Mouse (Mus musculus) liver, postnatal 0 days (tissue): ENCODE data around the gene Rbfox3. TPM values are rescaled to one million over a fixed set of nuclear protein-coding genes. Genes with fewer than 3 reads are reported as not detected.

Experiments
- ATAC-seq: fragments of 200-750 bp; cut with Nextera tagmentation; 2 replicates; pipeline ENCODE4 v1.8.0; 2017; ENCODE audit warnings: mild to moderate bottlenecking, moderate library complexity
- DNase-seq: peaks from one replicate; pipeline ENCODE4 v3.0.0-alpha.2; 2016
- H3K27ac ChIP-seq: fragments of 300-500 bp; sonication (generic); 2 replicates; pipeline ENCODE4 v1.5.1; 2014; ENCODE audit warnings: antibody characterized with exemption, moderate library complexity, mild to moderate bottlenecking, low read depth
- H3K27me3 ChIP-seq: fragments of 300-500 bp; sonication (generic); 2 replicates; pipeline ENCODE4 v1.6.1; 2014; ENCODE audit warnings: low read length, control low read depth, mixed read lengths; ENCODE audit not compliant: insufficient read depth
- H3K36me3 ChIP-seq: fragments of 300-500 bp; sonication (generic); replicated peaks from 2 replicates; pipeline ENCODE4 v1.6.1; 2014; ENCODE audit warnings: mild to moderate bottlenecking, control low read depth, low read length, moderate library complexity, mixed read lengths; ENCODE audit not compliant: insufficient read depth
- H3K4me1 ChIP-seq: fragments of 300-500 bp; sonication (generic); 2 replicates; pipeline ENCODE4 v1.6.1; 2014; ENCODE audit warnings: antibody characterized with exemption, mild to moderate bottlenecking, control low read depth; ENCODE audit not compliant: insufficient read depth
- H3K4me2 ChIP-seq: fragments of 300-500 bp; sonication (generic); 2 replicates; pipeline ENCODE4 v1.6.1; 2014; ENCODE audit warnings: low read depth, mild to moderate bottlenecking, low read length, moderate library complexity, mixed read lengths
- H3K4me3 ChIP-seq: fragments of 300-500 bp; sonication (generic); 2 replicates; pipeline ENCODE4 v1.5.1; 2014; ENCODE audit warnings: low read depth, low read length
- H3K9ac ChIP-seq: fragments of 300-500 bp; sonication (generic); replicated peaks from 2 replicates; pipeline ENCODE4 v1.6.1; 2014; ENCODE audit warnings: mild to moderate bottlenecking, moderate library complexity
- H3K9me3 ChIP-seq: fragments of 300-500 bp; sonication (generic); 2 replicates; pipeline ENCODE4 v1.6.1; 2016; ENCODE audit warnings: mild to moderate bottlenecking, control low read depth, low read length, mixed read lengths
- CTCF ChIP-seq: sonication (generic); IDR thresholded peaks from 2 replicates; pipeline ENCODE4 v1.5.1; 2016; ENCODE audit warnings: antibody characterized with exemption, low read depth
- EP300 ChIP-seq: IDR thresholded peaks from 2 replicates; pipeline ENCODE4 v1.6.1; 2016; ENCODE audit warnings: antibody characterized with exemption, low read depth, mild to moderate bottlenecking
- WGBS: fragments of 180-500 bp; shearing (Covaris S2); extraction: QIAGEN DNeasy Blood & Tissue Kit; methylation state at CpG from one replicate; pipeline ENCODE4 v1.1.7; 2014; ENCODE audit not compliant: insufficient replicate concordance; 5-methylcytosine and 5-hydroxymethylcytosine counted together
- polyA plus RNA-seq: library from polyadenylated mRNA; unstranded; fragments of >200 nt; fragmentation: Nextera tagmentation; extraction: Ambion mirVana; gene quantifications from 2 replicates; pipeline ENCODE4 v1.2.1, GENCODE M21; 2015

Gene Rbfox3
- polyA plus RNA-seq, 1 experiment from 2014 or later = 0.73 TPM

DNA sequence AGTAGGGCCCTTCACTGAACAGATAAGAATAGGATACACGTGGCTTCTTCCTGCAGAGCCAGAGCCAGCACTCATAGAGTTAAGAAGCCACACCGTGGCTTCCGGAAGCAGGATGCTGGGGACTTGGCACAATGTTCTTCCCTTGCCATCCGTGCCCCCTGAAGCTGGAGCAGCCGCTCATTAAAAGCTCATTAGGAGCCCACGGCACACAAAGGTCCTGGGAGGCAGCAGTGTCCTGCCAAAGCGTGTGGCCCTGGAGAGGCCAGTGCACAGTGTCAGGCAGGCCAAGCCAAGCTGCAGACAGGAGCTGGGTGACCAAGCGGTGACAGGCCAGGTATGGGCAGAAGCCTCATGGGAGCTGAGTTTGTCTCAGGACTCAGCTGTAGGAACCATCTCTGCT is 334.8 kb downstream of the Rbfox3 start:
- DNase-seq = no peak
- Histone ChIP-seq H3K27me3 (peaks cover 13% of the 10 kb centered on the region), H3K36me3 (no peaks in the 10 kb centered on the region), H3K9me3 (no peaks in the 10 kb centered on the region), H3K4me1 (no peaks in the 10 kb centered on the region), H3K9ac (no peak overlapping the region), H3K4me2 (no peak overlapping the region), H3K4me3 (no peak overlapping the region), H3K27ac (no peak overlapping the region)
- TF ChIP-seq EP300 = no peak
- no peak for TF ChIP-seq CTCF
- 48% methylated on average over 8 of the region's 8 CpGs for WGBS
- ATAC-seq = no peak

DNA sequence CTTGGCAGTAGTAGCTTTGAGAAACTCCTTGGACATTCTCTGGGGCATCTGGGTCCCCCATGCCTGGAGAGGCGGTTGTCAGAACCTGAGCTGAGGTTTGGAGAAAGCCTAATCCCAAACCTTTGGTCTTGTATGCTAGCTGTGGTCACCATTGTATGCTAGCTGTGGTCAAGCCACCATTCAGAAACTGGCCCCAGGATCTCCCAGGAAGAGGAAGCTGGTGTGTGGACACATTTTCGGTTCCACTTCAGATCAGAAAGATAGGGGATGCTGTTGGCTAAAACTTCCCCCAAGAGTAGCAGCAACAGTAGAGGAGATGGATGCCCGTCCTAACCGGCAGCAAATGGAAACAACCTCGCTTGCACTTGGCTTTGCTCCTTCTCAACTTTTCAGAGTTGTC is 337.0 kb downstream of the Rbfox3 start:
- no peaks in the 10 kb centered on the region for H3K9me3 ChIP-seq
- H3K4me3 ChIP-seq = no peak overlapping the region
- no peak overlapping the region for H3K9ac ChIP-seq
- TF ChIP-seq CTCF (no peak), EP300 (no peak)
- H3K4me2 ChIP-seq = no peak overlapping the region
- no peaks in the 10 kb centered on the region for H3K36me3 ChIP-seq
- no peaks in the 10 kb centered on the region for H3K4me1 ChIP-seq
- DNase-seq (no peak), ATAC-seq (no peak)
- H3K27ac ChIP-seq = no peak overlapping the region
- peaks cover 35% of the 10 kb centered on the region for H3K27me3 ChIP-seq
- WGBS = 56% methylated on average over 5 of the region's 5 CpGs

DNA sequence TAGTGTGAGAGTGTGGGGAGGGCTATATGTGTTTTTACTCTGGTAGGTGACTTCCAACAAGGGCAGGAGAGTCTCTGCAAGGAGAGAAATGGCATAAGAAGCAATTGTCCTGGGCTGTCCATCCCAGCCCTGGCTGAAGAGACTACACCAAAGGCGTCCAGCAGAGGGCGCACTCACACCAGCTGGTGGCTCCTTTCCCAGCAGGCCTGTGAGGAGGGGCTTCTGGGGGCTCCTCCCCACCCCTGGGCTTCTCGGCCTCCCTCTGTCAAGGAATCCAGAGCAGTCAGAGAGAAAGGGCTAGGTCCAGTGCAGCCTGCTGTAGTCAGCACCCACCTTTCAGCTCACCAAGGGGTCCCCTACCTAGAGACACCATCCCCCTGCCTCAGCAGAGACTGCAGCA is 337.8 kb downstream of the Rbfox3 start:
- Histone ChIP-seq H3K9me3 (no peaks in the 10 kb centered on the region), H3K4me3 (no peak overlapping the region), H3K9ac (no peak overlapping the region), H3K4me1 (no peaks in the 10 kb centered on the region), H3K4me2 (no peak overlapping the region), H3K27ac (no peak overlapping the region), H3K36me3 (no peaks in the 10 kb centered on the region), H3K27me3 (peaks cover 43% of the 10 kb centered on the region)
- peak; percentile 59 for DNase-seq
- 0% methylated on average over 3 of the region's 3 CpGs for WGBS
- no peak for ATAC-seq
- TF ChIP-seq EP300 (no peak), CTCF (peak; percentile 79)

DNA sequence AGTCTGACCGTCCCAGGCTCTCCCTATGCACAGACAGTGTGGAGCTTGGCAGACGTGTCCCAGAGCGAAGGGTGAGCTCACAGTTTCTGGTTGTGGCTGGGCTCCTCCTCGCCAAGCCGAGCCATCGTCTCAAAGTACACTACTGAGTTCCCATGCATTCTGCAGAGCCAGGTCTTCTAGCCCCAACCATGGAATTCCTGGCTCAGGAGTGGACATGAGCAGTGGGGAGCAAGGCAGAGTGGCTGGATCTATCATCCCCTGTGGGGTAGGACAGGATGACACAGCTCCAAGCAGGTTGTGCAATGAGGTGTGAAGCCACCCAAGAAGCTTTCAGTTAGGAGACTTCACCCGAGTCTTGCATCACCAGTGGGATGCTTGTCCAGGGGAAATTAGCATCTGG is 338.4 kb downstream of the Rbfox3 start:
- no peak for DNase-seq
- no peak overlapping the region for H3K9ac ChIP-seq
- ATAC-seq = no peak
- peaks cover 49% of the 10 kb centered on the region for H3K27me3 ChIP-seq
- H3K36me3 ChIP-seq = no peaks in the 10 kb centered on the region
- H3K9me3 ChIP-seq = no peaks in the 10 kb centered on the region
- no peak overlapping the region for H3K27ac ChIP-seq
- TF ChIP-seq EP300 (no peak), CTCF (no peak)
- H3K4me1 ChIP-seq = no peaks in the 10 kb centered on the region
- WGBS = 60% methylated on average over 7 of the region's 7 CpGs
- no peak overlapping the region for H3K4me3 ChIP-seq
- no peak overlapping the region for H3K4me2 ChIP-seq

DNA sequence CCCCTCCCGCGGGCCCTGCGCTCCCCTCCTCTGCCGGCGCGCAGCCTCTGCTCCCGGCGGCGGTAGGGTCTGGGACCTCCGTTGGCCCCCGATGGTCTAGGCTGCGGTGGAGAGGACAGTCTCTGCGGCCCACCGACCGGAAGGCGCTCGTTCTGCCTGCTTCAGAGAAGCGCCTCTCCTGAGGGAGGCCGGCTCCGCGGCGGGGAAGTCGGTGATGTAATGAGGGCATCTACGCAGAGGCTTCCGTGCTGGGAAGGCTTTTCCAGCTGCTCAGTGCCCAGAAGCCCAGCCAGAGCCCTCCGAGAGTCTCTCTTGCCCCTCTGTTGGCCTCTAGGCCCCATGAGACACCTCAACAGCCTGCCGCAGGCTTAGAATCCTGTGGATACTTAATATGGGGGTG is 341.2 kb downstream of the Rbfox3 start:
- Histone ChIP-seq H3K27ac (no peak overlapping the region), H3K9ac (no peak overlapping the region), H3K9me3 (no peaks in the 10 kb centered on the region), H3K27me3 (peaks cover 55% of the 10 kb centered on the region), H3K4me2 (no peak overlapping the region), H3K4me3 (no peak overlapping the region), H3K4me1 (no peaks in the 10 kb centered on the region), H3K36me3 (no peaks in the 10 kb centered on the region)
- ATAC-seq (no peak), DNase-seq (no peak)
- under 1% methylated on average over 22 of the region's 27 CpGs for WGBS
- no peak for TF ChIP-seq EP300
- no peak for TF ChIP-seq CTCF

DNA sequence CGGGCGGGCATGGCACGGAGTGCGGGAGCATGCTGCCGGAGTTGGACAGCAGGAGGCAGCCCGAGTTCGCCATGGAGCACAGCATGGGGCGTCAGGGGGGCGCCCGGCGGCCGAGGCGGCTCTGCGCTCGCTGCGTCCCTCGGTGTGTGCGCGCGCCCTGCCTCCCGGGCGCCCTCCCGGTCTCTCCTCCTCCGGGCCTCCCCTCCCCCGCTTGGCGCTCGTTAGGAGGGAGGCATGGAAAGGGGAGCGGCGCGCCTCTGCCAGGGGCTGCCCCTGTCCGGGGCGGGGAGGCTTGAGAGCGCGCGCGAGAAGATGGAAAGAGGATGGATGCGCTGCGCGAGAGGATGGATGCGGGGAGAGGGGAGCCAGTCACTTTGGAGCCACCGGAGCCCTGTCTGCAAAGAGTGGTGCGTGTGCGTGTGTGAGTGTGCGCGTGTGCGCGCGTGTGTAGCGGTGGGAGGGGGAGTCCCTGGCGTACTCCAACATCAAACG is 341.8 kb downstream of the Rbfox3 start:
- H3K4me2 ChIP-seq = no peak overlapping the region
- no peak for TF ChIP-seq EP300
- TF ChIP-seq CTCF = no peak
- DNase-seq (no peak), ATAC-seq (no peak)
- no peaks in the 10 kb centered on the region for H3K36me3 ChIP-seq
- no peaks in the 10 kb centered on the region for H3K9me3 ChIP-seq
- no peaks in the 10 kb centered on the region for H3K4me1 ChIP-seq
- 1% methylated on average over 43 of the region's 51 CpGs for WGBS
- H3K27ac ChIP-seq = no peak overlapping the region
- no peak overlapping the region for H3K9ac ChIP-seq
- peaks cover 57% of the 10 kb centered on the region for H3K27me3 ChIP-seq
- no peak overlapping the region for H3K4me3 ChIP-seq

DNA sequence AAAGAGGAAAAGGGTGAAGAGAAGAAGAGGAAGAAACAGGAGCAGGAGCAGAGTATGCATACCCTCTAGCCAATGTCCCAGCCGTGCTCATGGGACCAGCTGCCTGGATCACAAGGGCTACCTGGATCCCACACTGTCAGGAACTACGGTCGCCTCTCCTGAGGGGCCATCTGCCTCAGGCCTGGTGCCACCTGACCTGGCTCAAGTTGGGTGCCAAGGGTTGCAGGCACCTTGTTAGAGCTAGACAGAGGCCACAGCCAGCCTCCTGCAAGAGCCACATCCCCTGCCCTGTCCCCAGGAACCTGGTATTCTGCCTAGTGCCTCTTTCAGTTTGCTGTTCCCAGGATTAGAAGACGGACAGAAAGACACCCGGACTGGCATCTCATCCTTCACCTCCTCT is 347.5 kb downstream of the Rbfox3 start:
- Histone ChIP-seq H3K4me2 (no peak overlapping the region), H3K4me1 (no peaks in the 10 kb centered on the region), H3K27ac (no peak overlapping the region), H3K9me3 (no peaks in the 10 kb centered on the region), H3K9ac (no peak overlapping the region), H3K27me3 (peaks cover 20% of the 10 kb centered on the region), H3K36me3 (no peaks in the 10 kb centered on the region), H3K4me3 (no peak overlapping the region)
- DNase-seq (no peak), ATAC-seq (no peak)
- no peak for TF ChIP-seq EP300
- WGBS = 61% methylated on average over 5 of the region's 5 CpGs
